Mouse (Mus musculus): ENCODE results near the gene Kif2c. TPM values are rescaled to one million over a fixed set of nuclear protein-coding genes. Genes with fewer than 3 reads are reported as not detected.

Kif2c gene
- 1 to 10 TPM; 1.3 to 1.7 TPM for total RNA-seq (2021)
- long read RNA-seq, experiment 1, partial matches to known transcripts: 0 of 1 reads
- long read RNA-seq, experiment 1, other reads (novel, unspliced or antisense): 0 of 1 reads
- long read RNA-seq, experiment 2, partial matches to known transcripts: 0 of 4 reads
- long read RNA-seq, experiment 2, other reads (novel, unspliced or antisense): 1 of 4 reads

DNA sequence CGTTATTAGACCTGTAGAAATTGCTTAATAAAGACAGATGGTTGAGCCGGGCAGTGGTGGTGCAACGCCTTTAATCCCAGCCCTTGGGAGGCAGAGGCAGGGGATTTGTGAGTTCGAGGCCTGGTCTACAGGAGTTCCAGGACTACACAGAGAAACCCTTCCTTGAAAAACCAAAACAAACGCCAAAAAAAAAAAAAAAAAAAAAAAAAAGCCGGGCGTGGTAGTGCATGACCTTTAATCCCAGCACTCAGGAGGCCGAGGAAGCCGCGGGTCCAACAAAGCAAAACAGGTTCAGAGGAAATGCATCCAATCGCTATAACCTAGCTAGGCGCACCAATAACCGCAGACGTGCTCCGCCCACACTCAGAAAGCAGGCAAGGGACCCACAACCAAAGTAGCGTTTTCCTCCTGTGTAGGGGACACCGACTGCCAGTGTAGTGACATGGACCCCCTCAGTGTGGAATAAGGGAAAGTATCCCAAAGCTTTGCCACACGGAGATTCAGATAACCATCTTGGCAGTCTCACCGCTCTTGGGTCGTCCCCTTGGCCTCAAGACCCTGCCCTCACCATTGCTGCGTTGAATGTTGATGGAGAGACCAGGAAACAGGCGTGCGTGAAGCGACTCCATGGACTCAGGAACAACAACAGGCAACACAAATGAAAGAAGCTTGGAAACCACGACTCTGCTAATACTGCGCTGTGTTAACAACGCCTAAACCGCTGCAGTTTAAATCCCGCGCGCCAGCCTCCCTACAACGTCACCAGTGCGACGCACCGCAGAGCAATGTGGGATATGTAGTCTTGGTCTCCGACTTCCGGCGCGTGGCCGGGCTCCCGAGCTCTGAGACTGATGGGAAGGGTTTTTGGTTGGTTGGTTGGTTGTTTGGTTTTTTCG, at the start of gene Kif2c:
Gene Kif2c (minus strand): TSS at position 777 of the 896 bp plus-strand sequence.
- DNase-seq (ENCODE audit: low spot score in 2 of 2): peak; percentile 89 to 94

DNA sequence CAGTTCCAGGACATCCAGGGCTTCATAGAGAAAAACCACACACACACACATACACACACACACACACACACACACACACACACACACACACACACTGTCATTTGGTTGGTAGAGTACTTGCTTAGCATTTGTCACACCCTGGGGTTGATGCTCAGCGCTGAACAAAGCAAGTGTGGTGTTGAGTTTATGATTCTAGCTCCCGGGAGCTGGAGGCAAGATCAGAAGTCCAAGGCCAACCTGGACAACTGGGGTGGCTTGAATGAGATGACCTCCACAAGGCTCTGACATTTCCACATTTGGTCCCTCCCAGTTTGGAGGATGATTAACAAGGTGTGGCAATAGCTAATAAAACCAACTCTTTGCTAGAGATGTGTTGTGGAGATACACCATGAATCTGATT, 48.8 kb upstream of the Kif2c start:
- DNase-seq (ENCODE audit: low spot score in 2 of 2): no peak

DNA sequence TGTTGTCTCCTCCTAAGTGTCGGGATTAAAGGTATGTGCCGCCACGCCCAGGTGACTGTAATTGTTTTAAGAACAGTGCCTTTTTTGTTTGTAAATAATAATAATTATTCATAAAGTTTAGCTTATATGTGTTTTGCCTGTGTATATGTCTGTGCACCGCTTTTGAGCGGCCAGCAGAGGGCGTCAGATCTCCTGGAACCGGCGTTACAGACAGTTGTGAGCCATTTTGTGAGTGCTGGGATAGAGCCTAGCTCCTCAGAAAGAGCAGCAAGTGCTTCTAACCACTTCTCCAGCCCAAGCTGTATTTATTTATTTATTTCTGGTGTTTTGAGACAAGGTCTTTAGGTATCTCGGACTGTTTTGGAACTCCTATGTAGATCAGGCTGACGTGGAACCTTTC, 47.9 kb upstream of the Kif2c start:
- no peak for DNase-seq (ENCODE audit: low spot score in 2 of 2)

DNA sequence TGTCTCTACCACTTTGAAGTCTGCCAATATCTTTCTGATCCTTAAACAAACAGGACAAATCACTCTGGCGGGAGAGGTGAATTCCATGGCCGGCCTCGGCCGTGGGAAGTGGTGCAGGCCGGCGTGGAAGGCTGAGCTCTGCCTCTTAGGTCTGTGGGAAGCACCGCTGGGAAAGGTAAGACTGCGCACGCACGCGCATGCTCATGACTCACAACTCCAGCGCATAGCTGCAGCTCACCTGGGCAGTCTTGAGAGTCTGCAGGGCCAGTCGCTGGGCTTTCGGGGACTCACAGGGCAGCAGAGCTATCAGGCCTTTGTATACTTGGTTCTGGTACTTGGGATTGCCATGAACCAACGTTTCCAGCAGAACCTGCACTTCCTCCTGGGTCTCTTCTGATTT, 47.2 kb upstream of the Kif2c start:
- no peak for DNase-seq (ENCODE audit: low spot score in 2 of 2)

DNA sequence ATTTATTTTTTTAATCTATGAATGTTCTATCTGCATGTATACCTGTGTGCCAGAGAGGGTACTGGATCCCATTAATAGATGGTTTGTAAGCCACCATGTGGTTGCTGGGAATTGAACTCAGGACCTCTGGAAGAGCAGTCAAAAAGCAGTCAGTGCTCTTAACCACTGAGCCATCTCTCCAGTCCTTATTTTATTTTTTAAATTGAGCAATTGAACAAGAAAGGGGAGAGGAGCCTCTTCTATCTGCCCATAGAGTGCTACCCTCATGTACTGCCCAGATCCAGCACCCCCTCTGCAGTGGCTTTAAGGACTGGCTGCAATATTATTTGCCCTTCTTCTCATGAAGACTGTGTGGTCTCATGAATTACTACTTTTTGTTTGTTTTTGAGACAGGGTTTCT, 42.8 kb upstream of the Kif2c start:
- DNase-seq (ENCODE audit: low spot score in 2 of 2): no peak

DNA sequence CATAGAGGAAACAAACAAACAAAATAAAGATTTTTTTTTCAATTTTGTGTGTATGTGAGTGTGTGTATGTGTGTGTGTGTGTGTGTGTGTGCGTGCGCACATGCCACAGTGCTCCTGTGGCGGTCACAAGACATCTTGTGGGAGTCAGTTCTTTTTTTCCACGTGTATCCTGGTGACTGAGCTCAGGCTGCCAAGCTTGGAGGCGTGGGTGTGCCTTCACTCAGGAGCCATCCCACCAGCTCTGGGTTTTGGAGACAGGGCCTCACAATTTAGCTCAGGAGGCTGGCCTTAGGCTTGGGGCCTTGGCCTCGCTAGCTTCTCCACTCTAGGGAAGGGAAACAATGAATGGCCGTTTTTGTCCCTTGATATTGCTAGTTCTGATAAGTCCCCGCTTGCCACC, 41.7 kb upstream of the Kif2c start:
- no peak for DNase-seq (ENCODE audit: low spot score in 2 of 2)

DNA sequence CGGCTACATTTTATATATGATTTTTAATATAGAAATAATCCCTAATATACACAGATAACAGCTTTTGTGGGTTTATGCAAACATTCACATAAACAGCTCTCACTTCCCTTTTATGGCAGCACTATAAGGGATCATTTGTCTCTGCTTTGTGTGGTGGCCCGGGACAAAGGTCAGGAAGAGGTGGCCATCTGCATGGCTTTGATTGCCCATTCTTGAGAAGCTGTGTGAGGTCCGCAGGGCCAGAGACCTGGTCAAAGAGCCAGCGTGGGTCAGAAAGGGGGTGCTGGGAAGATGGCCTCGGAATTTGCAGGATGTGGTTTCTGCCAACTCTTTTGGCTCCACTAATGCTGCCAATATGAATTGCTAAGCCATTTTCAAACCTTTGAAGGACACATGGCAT, 40.6 kb upstream of the Kif2c start:
- no peak for DNase-seq (ENCODE audit: low spot score in 2 of 2)

DNA sequence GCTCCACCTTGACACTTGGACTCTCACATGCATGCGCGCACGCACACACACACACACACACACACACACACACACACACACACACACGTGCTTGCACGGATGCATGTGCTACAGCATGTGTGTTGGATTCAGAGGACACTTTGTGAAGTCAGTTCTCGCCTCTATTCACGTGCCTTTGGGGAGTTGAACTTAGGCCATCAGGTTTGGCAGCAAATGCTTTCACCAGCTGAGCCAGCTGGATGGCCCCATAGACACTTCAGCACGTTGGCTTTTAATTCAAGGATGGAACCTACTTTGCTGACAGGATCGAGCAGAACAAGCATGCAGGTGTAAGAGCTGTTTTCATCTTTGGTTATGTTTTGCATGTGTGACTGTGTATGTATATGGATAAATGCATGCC, 39.4 kb upstream of the Kif2c start:
- no peak for DNase-seq (ENCODE audit: low spot score in 2 of 2)

DNA sequence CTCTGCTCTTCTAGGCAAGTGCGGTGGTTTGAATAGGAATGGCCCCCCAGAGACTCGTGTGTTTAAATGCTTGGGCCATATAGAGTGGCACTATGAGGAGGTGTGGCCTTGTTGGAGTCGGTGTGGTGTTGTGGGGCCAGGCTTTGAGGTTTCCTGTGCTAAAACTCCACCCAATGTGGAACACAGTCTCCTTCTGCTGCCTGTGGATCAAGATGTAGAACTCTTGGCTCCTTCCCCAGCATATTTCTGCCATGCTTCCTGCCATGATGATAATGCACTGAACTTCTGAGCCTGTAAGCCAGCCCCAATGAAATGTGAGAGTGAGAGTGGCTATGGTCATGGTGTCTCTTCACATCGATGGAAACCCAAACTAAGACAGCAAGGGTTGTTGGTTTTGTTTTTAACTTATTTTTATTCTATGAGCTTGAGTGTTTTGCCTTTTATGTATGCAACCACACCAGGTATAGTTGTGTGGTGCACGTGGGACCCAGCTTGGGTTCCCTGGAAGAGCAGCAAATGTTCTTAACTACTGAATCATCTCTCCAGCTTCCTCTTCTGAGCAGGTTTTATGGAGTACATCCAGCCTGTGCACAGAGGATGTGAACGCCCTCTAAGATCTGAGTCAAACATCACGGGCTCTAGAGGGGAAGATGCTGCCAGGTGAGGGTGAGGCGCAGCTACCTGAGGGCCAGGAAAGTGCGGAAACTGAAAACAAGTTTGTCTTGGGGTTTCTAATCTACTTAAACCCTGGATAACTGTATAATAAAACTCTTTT, 38.5 kb upstream of the Kif2c start:
- no peak for DNase-seq (ENCODE audit: low spot score in 2 of 2)

DNA sequence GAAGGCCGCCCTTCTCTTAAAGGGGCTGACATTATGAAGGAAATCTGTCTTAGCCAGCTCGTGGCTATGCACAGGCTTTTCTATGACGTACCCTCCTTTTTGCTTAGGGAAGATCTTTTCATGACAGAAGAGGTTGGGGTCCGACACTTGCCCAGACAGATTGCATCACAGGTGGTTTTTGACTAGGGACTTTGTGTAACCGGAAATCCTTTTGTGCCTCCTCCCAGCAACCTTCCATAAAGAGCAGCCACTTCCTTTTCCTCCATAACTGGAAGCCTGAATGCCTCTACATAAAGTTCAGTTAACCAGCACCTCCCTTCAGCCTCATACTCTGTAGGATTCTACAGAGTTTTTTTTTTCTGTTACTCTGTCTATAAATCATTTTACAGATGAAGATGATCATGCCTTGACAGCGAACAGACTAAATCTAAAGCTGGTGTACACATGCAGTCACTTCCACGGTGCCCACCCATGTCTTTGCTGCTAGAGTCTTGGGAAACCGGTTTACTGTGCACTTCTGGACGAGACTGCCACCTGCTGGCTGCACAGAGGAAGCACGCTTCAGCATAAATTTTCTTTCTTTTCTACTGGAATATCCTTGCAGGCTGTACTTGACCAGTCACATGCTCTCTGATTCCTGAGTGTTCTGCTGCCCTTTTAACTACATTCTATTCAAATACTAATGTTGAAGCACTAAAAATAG, 36.2 kb upstream of the Kif2c start:
- DNase-seq (ENCODE audit: low spot score in 2 of 2): peak; percentile 33 to 57

DNA sequence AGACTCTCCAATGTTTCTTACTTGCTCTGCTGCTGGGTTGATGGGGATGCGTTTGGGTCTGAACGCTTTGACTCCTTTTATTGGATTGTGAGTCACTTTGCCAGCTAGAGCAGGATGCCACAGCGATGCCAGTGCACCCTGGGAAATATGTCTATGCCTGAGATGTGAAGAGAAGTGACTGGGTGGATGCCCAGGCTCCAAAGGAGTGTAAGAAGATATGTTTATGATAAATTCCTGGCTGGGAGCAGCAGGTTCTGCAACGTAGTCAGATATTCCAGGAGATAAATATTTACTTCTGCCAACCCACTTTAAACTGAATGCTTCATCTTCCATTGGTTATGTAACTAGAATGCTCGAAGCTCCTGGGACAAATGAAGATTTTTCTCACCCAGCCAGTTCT, 34.6 kb upstream of the Kif2c start:
- DNase-seq (ENCODE audit: low spot score in 2 of 2): no peak

DNA sequence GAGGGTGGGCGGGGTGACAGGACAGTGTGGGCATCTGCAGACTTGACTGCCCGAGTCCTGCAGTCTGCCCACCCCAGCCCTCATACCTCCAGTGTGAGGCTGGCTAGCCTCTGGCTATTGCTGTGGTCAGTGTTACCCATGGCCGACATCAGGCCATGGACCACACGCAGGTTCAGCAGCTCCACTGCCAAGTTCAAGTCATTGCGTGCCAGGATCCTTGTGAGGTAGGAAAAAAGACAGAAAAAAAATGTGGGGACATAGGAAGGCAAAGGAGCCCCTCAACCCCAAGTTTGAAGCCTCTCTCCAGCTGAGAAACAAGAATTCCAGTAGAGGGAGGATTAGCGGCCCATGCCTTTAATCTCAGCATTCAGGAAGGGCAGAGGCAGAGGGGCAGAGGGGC, 31.8 kb upstream of the Kif2c start:
- DNase-seq (ENCODE audit: low spot score in 2 of 2): no peak

DNA sequence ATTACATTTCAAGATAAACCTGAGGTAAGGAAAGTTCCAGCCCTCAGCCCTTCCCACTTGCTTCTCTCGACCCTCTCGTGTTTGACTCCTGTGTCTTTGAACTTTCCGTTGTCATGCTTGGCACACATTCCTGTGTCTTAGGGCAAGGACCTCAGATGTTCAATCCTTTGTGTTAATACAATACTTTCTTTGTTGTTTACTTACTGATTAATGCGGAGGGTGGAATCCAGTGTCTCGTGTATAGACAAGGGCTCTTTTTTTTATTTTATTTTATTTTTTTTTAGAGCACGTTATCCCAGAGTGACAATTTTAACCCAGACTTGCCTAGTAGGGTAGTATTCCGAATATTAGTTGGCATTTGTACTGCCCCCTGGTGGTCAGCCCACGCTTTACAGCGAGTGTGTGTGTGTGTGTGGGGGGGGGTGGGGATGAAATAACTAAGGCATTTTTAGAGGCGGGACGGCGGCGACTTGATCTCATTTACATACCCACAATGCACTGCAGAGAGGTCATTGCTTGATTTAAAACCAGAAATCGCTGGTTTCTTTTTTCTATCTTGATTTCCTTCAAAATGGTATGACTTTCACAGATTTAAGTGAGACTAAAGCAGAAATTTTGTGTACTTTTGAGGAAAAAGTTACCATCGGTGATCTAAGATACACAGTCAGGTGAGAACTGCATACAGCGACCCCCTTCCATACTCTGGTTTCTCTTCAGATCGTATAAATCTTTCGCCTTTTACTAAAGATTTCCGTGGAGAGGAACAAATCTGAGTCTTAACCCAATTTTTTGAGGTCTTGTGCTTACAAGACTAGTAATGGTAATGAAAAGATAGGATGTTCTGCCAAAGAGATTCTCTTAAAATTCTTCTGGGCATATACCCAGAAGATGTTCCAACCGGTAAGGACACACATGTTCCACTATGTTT, 28.0 kb upstream of the Kif2c start:
- DNase-seq (ENCODE audit: low spot score in 2 of 2): peak; percentile 48

DNA sequence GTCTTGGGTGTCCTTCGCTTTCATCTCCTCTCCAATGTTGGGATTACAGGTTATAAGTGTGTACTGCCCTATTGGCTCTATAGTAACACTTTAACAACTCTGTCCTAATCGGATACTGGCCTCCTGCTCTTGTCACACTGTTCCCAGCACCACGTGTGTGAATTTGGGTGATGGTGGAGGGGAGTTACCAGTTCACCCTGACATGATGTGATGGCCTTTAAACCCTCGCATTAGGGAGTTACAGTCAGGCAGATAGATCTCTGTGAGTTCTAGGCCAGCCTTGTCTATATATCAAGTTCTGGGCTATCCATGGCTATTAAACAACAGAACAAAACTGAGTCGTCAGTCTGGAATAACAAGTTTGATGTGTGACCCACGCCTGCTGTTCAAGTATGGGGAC, 27.2 kb upstream of the Kif2c start:
- DNase-seq (ENCODE audit: low spot score in 2 of 2): no peak

DNA sequence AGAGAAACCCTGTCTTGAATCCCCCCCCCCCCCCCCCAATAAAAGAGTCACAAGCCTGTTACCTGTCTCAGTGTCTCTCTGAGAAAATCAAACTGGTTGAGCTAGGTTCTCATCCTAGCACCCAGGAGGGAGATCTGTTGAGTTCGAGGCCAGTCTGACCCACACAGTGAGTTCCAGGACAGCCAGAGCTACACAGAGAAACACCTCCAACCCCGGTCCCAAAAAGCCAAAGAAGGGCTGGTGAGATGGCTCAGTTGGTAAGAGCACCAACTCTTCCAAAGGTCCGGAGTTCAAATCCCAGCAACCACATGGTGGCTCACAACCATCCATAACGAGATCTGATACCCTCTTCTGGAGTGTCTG, 20.5 kb upstream of the Kif2c start:
- no peak for DNase-seq (ENCODE audit: low spot score in 2 of 2)

DNA sequence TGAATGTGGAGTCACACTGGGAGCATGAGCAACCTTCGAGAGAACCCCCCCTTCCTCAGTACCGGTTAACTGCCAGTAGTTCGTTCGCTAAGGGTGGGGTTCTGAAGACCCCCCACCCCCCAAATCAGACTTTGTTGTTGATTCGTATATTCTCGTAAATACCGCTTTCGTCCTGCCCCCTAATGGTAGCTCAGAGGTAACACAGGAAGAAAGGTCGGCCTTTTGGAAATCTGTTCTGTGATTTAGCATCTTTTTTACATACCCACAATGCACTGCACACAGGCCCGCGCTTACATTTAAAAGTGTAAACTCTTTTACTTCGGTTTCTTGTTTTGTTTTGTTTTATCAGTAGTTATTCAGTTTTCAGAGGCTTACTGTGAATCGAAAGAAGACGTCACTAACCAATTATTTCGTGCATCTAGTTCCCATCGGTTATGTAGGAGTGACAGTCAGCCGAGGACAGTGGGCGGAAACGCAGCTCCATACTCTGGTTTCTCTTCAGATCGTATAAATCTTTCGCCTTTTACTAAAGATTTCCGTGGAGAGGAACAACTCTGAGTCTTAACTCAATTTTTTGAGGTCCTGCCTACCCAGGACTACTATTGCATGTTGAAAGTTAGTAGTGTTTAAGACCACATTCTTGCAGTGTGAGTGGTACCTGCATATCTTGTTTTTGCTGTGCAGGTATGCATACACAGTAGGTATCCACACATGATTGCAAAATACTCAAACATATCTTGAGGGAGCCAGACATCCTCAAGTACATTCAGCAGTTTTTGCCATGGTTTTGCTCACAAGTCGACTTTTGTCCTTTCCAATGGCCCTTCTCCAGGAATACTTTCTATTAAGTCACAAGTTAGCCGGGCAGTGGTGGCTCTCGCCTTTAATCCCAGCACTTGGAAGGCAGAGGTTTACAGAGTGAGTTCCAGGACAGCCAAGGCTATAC, 19.9 kb upstream of the Kif2c start:
- DNase-seq (ENCODE audit: low spot score in 2 of 2): peak; percentile 11 to 54

DNA sequence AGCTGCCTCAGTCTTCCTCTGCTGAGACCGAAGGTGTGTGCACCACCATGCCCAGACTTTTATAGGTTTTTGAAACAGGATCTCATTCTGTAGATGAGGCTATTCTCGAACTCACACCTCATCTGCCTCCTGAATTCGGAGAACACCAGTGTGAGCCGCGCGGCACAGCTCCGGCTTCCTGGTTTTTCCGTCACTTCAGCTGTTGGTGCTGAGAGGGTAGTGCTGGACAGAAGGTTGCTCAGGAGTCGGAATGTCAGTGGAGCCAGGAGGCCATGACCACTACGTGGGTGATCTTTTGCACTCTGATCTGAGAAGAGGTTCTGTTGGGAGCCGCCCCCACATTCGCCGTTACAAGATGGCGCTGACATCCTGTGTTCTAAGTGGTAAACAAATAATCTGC, 9.4 kb upstream of the Kif2c start:
- DNase-seq (ENCODE audit: low spot score in 2 of 2): no peak

DNA sequence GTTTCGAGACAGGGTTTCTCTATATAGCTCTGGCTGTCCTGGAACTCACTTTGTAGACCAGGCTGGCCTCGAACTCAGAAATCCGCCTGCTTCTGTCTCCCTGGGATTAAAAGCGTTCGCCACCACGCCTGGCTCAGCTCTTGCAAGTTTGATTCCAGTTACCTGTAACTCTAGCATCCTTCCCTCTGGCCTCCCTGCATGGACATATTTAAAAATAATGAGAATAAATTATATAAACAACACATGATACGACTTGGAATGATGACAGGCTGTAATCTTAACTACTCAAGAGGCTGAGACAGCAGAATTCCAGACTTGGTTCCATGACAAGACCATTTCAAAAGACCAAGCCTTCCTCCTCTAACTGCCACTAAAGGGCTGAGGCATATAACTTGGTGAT, 8.2 kb upstream of the Kif2c start:
- no peak for DNase-seq (ENCODE audit: low spot score in 2 of 2)

DNA sequence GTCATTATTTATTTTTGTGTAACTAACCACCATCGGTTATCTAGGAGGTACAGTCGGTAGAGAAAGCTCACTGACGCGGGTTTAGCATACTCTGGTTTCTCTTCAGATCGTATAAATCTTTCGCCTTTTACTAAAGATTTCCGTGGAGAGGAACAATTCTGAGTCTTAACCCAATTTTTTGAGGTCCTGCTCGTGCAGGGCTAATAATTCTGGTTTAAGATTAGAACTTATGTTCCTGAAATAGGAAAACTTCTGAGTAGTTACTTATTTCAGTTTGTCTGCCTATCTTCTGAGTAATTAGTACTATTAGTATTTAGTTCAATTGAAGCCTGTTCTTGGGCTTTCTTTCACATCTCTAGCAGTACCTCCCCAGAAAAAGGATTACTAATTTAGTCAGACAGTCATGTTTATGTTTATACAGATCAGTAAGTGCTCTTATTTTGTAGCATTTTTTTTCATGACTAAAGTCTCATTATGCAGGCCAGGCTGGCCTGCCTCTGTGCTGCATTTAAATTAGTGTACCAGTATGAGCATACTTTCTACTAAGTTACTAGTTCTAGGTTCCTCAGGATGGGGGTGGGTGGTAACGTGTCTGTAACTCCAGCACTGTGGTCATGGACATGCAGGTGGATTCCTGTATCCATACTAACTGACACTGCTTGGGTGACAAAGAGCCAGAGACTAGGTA, 7.6 kb upstream of the Kif2c start:
- DNase-seq (ENCODE audit: low spot score in 2 of 2): peak; percentile 15 to 30
